Mouse (Mus musculus): ENCODE measurements at regions not wholly inside any gene's neighbourhood (a gene's known extent, or its start where the extent isn't known, plus 50 kb on each side); places are given as distances from the start of the nearest gene placed in this dataset.

- WGBS: 87% methylated on average over 3 of the region's 3 CpGs
- no peaks in the 10 kb centered on the region for H3K27me3 ChIP-seq (ENCODE audit: insufficient read depth, poor library complexity, severe bottlenecking)
- no peak overlapping the region for H3K27ac ChIP-seq
- H3K4me3 ChIP-seq: no peak overlapping the region
- no peak for DNase-seq (ENCODE audit: low spot score)
- H3K4me1 ChIP-seq: no peaks in the 10 kb centered on the region
- no peaks in the 10 kb centered on the region for H3K9me3 ChIP-seq
- no peaks in the 10 kb centered on the region for H3K36me3 ChIP-seq
Measured at GRCm38 (mm10) chr14:102118166-102118565, 388.4 kb downstream of the Lmo7 start.

- Histone ChIP-seq H3K27me3 (ENCODE audit: insufficient read depth, poor library complexity, severe bottlenecking) (no peaks in the 10 kb centered on the region), H3K27ac (no peak overlapping the region), H3K9me3 (no peaks in the 10 kb centered on the region), H3K4me1 (no peaks in the 10 kb centered on the region), H3K36me3 (no peaks in the 10 kb centered on the region), H3K4me3 (no peak overlapping the region)
- 74% methylated on average over 3 of the region's 3 CpGs for WGBS
- no peak for DNase-seq (ENCODE audit: low spot score)
Measured at GRCm38 (mm10) chr14:102106165-102106564, 376.4 kb downstream of the Lmo7 start.

- Histone ChIP-seq H3K4me1 (no peaks in the 10 kb centered on the region), H3K36me3 (no peaks in the 10 kb centered on the region), H3K9me3 (no peaks in the 10 kb centered on the region), H3K4me3 (no peak overlapping the region), H3K27me3 (ENCODE audit: insufficient read depth, poor library complexity, severe bottlenecking) (no peaks in the 10 kb centered on the region), H3K27ac (no peak overlapping the region)
- no peak for DNase-seq (ENCODE audit: low spot score)
- WGBS: 80% methylated on average over 1 of the region's 1 CpGs
Measured at GRCm38 (mm10) chr14:102094105-102094504, 364.3 kb downstream of the Lmo7 start.

GRCm38 (mm10) chr14:102092557-102092956 lies 362.8 kb downstream of the Lmo7 start:
- H3K4me1 ChIP-seq: no peaks in the 10 kb centered on the region
- H3K27me3 ChIP-seq (ENCODE audit: insufficient read depth, poor library complexity, severe bottlenecking): no peaks in the 10 kb centered on the region
- H3K9me3 ChIP-seq: no peaks in the 10 kb centered on the region
- H3K4me3 ChIP-seq: no peak overlapping the region
- no peaks in the 10 kb centered on the region for H3K36me3 ChIP-seq
- 80% methylated on average over 6 of the region's 6 CpGs for WGBS
- no peak for DNase-seq (ENCODE audit: low spot score)
- H3K27ac ChIP-seq: no peak overlapping the region

- Histone ChIP-seq H3K9me3 (no peaks in the 10 kb centered on the region), H3K4me3 (no peak overlapping the region), H3K27me3 (ENCODE audit: insufficient read depth, poor library complexity, severe bottlenecking) (no peaks in the 10 kb centered on the region), H3K4me1 (no peaks in the 10 kb centered on the region), H3K36me3 (no peaks in the 10 kb centered on the region), H3K27ac (no peak overlapping the region)
- 19% methylated on average over 3 of the region's 3 CpGs for WGBS
- DNase-seq (ENCODE audit: low spot score): no peak
Measured at GRCm38 (mm10) chr14:102048932-102049331, 319.2 kb downstream of the Lmo7 start.

GRCm38 (mm10) chr14:102048485-102048884 lies 318.7 kb downstream of the Lmo7 start:
- H3K27me3 ChIP-seq (ENCODE audit: insufficient read depth, poor library complexity, severe bottlenecking): no peaks in the 10 kb centered on the region
- H3K4me3 ChIP-seq: no peak overlapping the region
- no peaks in the 10 kb centered on the region for H3K36me3 ChIP-seq
- DNase-seq (ENCODE audit: low spot score): no peak
- WGBS: 53% methylated on average over 2 of the region's 3 CpGs
- no peaks in the 10 kb centered on the region for H3K4me1 ChIP-seq
- no peak overlapping the region for H3K27ac ChIP-seq
- H3K9me3 ChIP-seq: no peaks in the 10 kb centered on the region

- 92% methylated on average over 2 of the region's 2 CpGs for WGBS
- Histone ChIP-seq H3K27me3 (ENCODE audit: insufficient read depth, poor library complexity, severe bottlenecking) (no peaks in the 10 kb centered on the region), H3K27ac (no peak overlapping the region), H3K36me3 (no peaks in the 10 kb centered on the region), H3K4me3 (no peak overlapping the region), H3K9me3 (no peaks in the 10 kb centered on the region), H3K4me1 (no peaks in the 10 kb centered on the region)
- DNase-seq (ENCODE audit: low spot score): no peak
Measured at GRCm38 (mm10) chr14:102038145-102038544, 308.4 kb downstream of the Lmo7 start.

GRCm38 (mm10) chr14:102037487-102037886 lies 307.7 kb downstream of the Lmo7 start:
- no peaks in the 10 kb centered on the region for H3K4me1 ChIP-seq
- WGBS: 84% methylated on average over 5 of the region's 5 CpGs
- H3K27ac ChIP-seq: no peak overlapping the region
- H3K27me3 ChIP-seq (ENCODE audit: insufficient read depth, poor library complexity, severe bottlenecking): no peaks in the 10 kb centered on the region
- H3K4me3 ChIP-seq: no peak overlapping the region
- DNase-seq (ENCODE audit: low spot score): no peak
- no peaks in the 10 kb centered on the region for H3K36me3 ChIP-seq
- no peaks in the 10 kb centered on the region for H3K9me3 ChIP-seq

GRCm38 (mm10) chr14:102031047-102031903 lies 301.5 kb downstream of the Lmo7 start:
- DNase-seq (ENCODE audit: low spot score): no peak
- Histone ChIP-seq H3K27me3 (ENCODE audit: insufficient read depth, poor library complexity, severe bottlenecking) (no peaks in the 10 kb centered on the region), H3K4me1 (no peaks in the 10 kb centered on the region), H3K27ac (no peak overlapping the region), H3K9me3 (no peaks in the 10 kb centered on the region), H3K36me3 (no peaks in the 10 kb centered on the region), H3K4me3 (no peak overlapping the region)
- WGBS: 80% methylated on average over 10 of the region's 10 CpGs

- WGBS: 67% methylated on average over 3 of the region's 3 CpGs
- DNase-seq (ENCODE audit: low spot score): no peak
- H3K27ac ChIP-seq: no peak overlapping the region
Measured at GRCm38 (mm10) chr14:102024646-102025045, 294.9 kb downstream of the Lmo7 start.

GRCm38 (mm10) chr14:102020161-102020605 lies 290.4 kb downstream of the Lmo7 start:
- 84% methylated on average over 8 of the region's 8 CpGs for WGBS
- no peak for DNase-seq (ENCODE audit: low spot score)
- H3K36me3 ChIP-seq: no peaks in the 10 kb centered on the region

More at GRCm38 (mm10) chr14:102024646-102025045, 294.9 kb downstream of the Lmo7 start:
- Histone ChIP-seq H3K4me3 (no peak overlapping the region), H3K36me3 (no peaks in the 10 kb centered on the region), H3K27me3 (ENCODE audit: insufficient read depth, poor library complexity, severe bottlenecking) (no peaks in the 10 kb centered on the region), H3K4me1 (no peaks in the 10 kb centered on the region), H3K9me3 (no peaks in the 10 kb centered on the region)

GRCm38 (mm10) chr14:102019320-102019719 lies 289.6 kb downstream of the Lmo7 start:
- H3K9me3 ChIP-seq: no peaks in the 10 kb centered on the region
- no peaks in the 10 kb centered on the region for H3K27me3 ChIP-seq (ENCODE audit: insufficient read depth, poor library complexity, severe bottlenecking)
- 75% methylated on average over 2 of the region's 2 CpGs for WGBS
- no peak overlapping the region for H3K27ac ChIP-seq
- no peaks in the 10 kb centered on the region for H3K36me3 ChIP-seq
- no peaks in the 10 kb centered on the region for H3K4me1 ChIP-seq
- no peak for DNase-seq (ENCODE audit: low spot score)
- no peak overlapping the region for H3K4me3 ChIP-seq

More at GRCm38 (mm10) chr14:102020161-102020605, 290.4 kb downstream of the Lmo7 start:
- no peaks in the 10 kb centered on the region for H3K9me3 ChIP-seq
- H3K27ac ChIP-seq: no peak overlapping the region
- H3K4me3 ChIP-seq: no peak overlapping the region
- no peaks in the 10 kb centered on the region for H3K27me3 ChIP-seq (ENCODE audit: insufficient read depth, poor library complexity, severe bottlenecking)
- H3K4me1 ChIP-seq: no peaks in the 10 kb centered on the region

- Histone ChIP-seq H3K4me1 (no peaks in the 10 kb centered on the region), H3K9me3 (no peaks in the 10 kb centered on the region), H3K4me3 (no peak overlapping the region), H3K27me3 (ENCODE audit: insufficient read depth, poor library complexity, severe bottlenecking) (no peaks in the 10 kb centered on the region), H3K27ac (no peak overlapping the region), H3K36me3 (no peaks in the 10 kb centered on the region)
- DNase-seq (ENCODE audit: low spot score): no peak
Measured at GRCm38 (mm10) chr14:102016572-102016971, 286.8 kb downstream of the Lmo7 start.

All from heart, embryonic 10.5 days (tissue).